Mouse (Mus musculus): Measurements from ENCODE around the gene Mpc1. TPM values are rescaled to one million over a fixed set of nuclear protein-coding genes. Genes with fewer than 3 reads are reported as not detected.
"Not testable (repeated sequence)": the region's sequence is repeated elsewhere in the genome, so short reads cannot be mapped to it uniquely, and the experiment has no call there.

The Mpc1 gene
- total RNA-seq, 4 experiments from 2014 or later: 122 to 221 (median 169) TPM

- not testable (repeated sequence) for DNase-seq
Measured at GRCm38 (mm10) chr17:8337159-8337558, 54.5 kb downstream of the Mpc1 start, which contains the start of gene Prr18. Prr18 (plus strand) TSS chr17:8337459.

GRCm38 (mm10) chr17:8339666-8340374 is 57.1 kb downstream of the Mpc1 start:
- DNase-seq: no peak

GRCm38 (mm10) chr17:8340407-8341359 is 58.0 kb downstream of the Mpc1 start:
- DNase-seq: no peak

- no peak for DNase-seq
Measured at GRCm38 (mm10) chr17:8341360-8341963, 58.8 kb downstream of the Mpc1 start.

- DNase-seq: no peak
Measured at GRCm38 (mm10) chr17:8342706-8343105, 60.0 kb downstream of the Mpc1 start.

GRCm38 (mm10) chr17:8343416-8343815 is 60.7 kb downstream of the Mpc1 start:
- no peak for DNase-seq

Other genes with a start within 250 kb of the Mpc1 start
- under 1 TPM; 0.40 to 0.99 (median 0.55) TPM for gene Gm49673, start 135.1 kb upstream of the Mpc1 start, total RNA-seq (2022)
- 10 to 100 TPM; 54.7 to 87.9 (median 79.3) TPM for gene Rnaset2a, start 134.8 kb upstream of the Mpc1 start, total RNA-seq (2022)
- 10 to 100 TPM; 25.0 to 29.9 (median 27.9) TPM for gene Fgfr1op, start 117.4 kb upstream of the Mpc1 start, total RNA-seq (2022)
- gene Ccr6, start 46.9 kb upstream of the Mpc1 start, total RNA-seq (2022): under 1 TPM in 1 of 4 experiments, not detected in 3; 1.00 TPM
- gene Sft2d1, start 28.2 kb downstream of the Mpc1 start, total RNA-seq (2022): 10 to 100 TPM; 42.0 to 50.0 (median 45.0) TPM
- gene Prr18, start 54.6 kb downstream of the Mpc1 start, total RNA-seq (2022): under 1 TPM; 0.13 to 0.55 (median 0.35) TPM
- not detected for gene T2, start 73.1 kb downstream of the Mpc1 start, total RNA-seq (2022)
- not detected for gene T, start 151.5 kb downstream of the Mpc1 start, total RNA-seq (2022)
- 100 to 1,000 TPM in 1 of 4 experiments, 10 to 100 TPM in 3; 16.9 to 104 (median 44.4) TPM for gene Pde10a, start 242.5 kb downstream of the Mpc1 start, total RNA-seq (2022)